In genomic region chr16:76053537-76053936, GRCm38 (mm10) we compare ENCODE assay signal across 16 mouse cellular contexts. TPM values are rescaled to one million over a fixed set of nuclear protein-coding genes. Genes with fewer than 3 reads are reported as not detected.
DNase-seq lines count a peak whose midpoint lies in the region.
"Had no signal": no experiment of that assay in that cellular context is flagged by ENCODE, and none has a peak within 500 bp of the region (broad histone marks: within the 10 kb centered on the region; RNA-seq: fewer than 3 reads in every experiment).

No protein-coding gene starts in this region.

- peak; percentile 2 to 45 for DNase-seq in heart, adult 18-20 months
- no peak for DNase-seq in heart, embryonic 10.5 days (ENCODE audit: low spot score)
- peak; percentile 18 for DNase-seq in lung, postnatal 25 days (ENCODE audit: low spot score)
- DNase-seq in lung, postnatal 14 days, result no peak
- DNase-seq in forelimb bud, embryonic 11.5 days (ENCODE audit: low read depth, low spot score), result peak; percentile 16
- peak; percentile 82 for DNase-seq in splenic B cell, adult 2 months (ENCODE audit: low read depth, low spot score)
- no peak for DNase-seq in midbrain, embryonic 10.5 days (ENCODE audit: low spot score)
- DNase-seq in Muller cell, postnatal 12 days (ENCODE audit: inconsistent ontology term), result no peak
- DNase-seq: cerebellum, adult 9-11 months; gastrocnemius, postnatal 14 days; kidney, postnatal 10 days; lung, postnatal 10 days; thymus, adult 2 months had no signal

- no peaks in the 10 kb centered on the region for H3K9me3 ChIP-seq in heart, embryonic 10.5 days
- H3K9me3 ChIP-seq in midbrain, embryonic 10.5 days (replicated peaks), result 0 out of 2 replicates have a peak, but pooled peaks cover 5% of the 10 kb centered on the region
- H3K9me3 ChIP-seq: embryonic facial prominence, embryonic 12.5 days; forebrain, embryonic 12.5 days; G1E had no signal

- H3K27ac ChIP-seq in heart, embryonic 10.5 days, result no peak overlapping the region
- H3K27ac ChIP-seq in midbrain, embryonic 10.5 days (replicated peaks), result no peak overlapping the region
- H3K27ac ChIP-seq: embryonic facial prominence, embryonic 12.5 days; forebrain, embryonic 12.5 days had no signal

- H3K4me1 ChIP-seq in heart, embryonic 10.5 days, result no peaks in the 10 kb centered on the region
- no peaks in the 10 kb centered on the region for H3K4me1 ChIP-seq in midbrain, embryonic 10.5 days
- H3K4me1 ChIP-seq: embryonic facial prominence, embryonic 12.5 days; forebrain, embryonic 12.5 days had no signal

- no peaks in the 10 kb centered on the region for H3K36me3 ChIP-seq in heart, embryonic 10.5 days
- no peaks in the 10 kb centered on the region for H3K36me3 ChIP-seq in splenic B cell, adult 2 months (ENCODE audit: control insufficient read depth, insufficient read depth, low read length, poor library complexity, severe bottlenecking)
- H3K36me3 ChIP-seq in midbrain, embryonic 10.5 days, result no peaks in the 10 kb centered on the region
- H3K36me3 ChIP-seq: embryonic facial prominence, embryonic 12.5 days; forebrain, embryonic 12.5 days; G1E had no signal

- 81% methylated on average over 8 of the region's 8 CpGs for WGBS in heart, embryonic 10.5 days
- 93% methylated on average over 8 of the region's 8 CpGs for WGBS in midbrain, embryonic 10.5 days

- H3K27me3 ChIP-seq in heart, embryonic 10.5 days (ENCODE audit: insufficient read depth, poor library complexity, severe bottlenecking), result no peaks in the 10 kb centered on the region
- H3K27me3 ChIP-seq in splenic B cell, adult 2 months (ENCODE audit: control insufficient read depth, insufficient read depth, low read length, poor library complexity, severe bottlenecking), result no peaks in the 10 kb centered on the region
- H3K27me3 ChIP-seq in midbrain, embryonic 10.5 days (ENCODE audit: low read depth, poor library complexity, severe bottlenecking), result no peaks in the 10 kb centered on the region
- H3K27me3 ChIP-seq: embryonic facial prominence, embryonic 12.5 days; forebrain, embryonic 12.5 days had no signal

- no peak overlapping the region for H3K4me3 ChIP-seq in heart, embryonic 10.5 days
- no peak overlapping the region for H3K4me3 ChIP-seq in midbrain, embryonic 10.5 days
- H3K4me3 ChIP-seq: embryonic facial prominence, embryonic 12.5 days; forebrain, embryonic 12.5 days had no signal

RNA-seq across cellular contexts. Expression of gene Samsn1, which starts 31.5 kb away (rescaled TPM):
- total RNA-seq in heart, adult 18-20 months (2021), result 1 to 10 TPM in 1 of 2 experiments, under 1 TPM in 1; 0.50 to 1.3 TPM
- polyA plus RNA-seq in heart, embryonic 10.5 days (2016; fragmentation: Nextera tagmentation; extraction: Ambion mirVana), result 0.84 and 1.9 TPM in 2 replicates
- polyA plus RNA-seq in midbrain, embryonic 10.5 days (2016; fragmentation: Nextera tagmentation; extraction: Ambion mirVana), result 1.5 and 2.2 TPM in 2 replicates

Comparison
In these comparisons a context has a peak if more than half of its experiments do, and no peak if none do; other contexts are left out.
1. DNase-seq: peak in heart, adult 18-20 months (2 of 2), lung, postnatal 25 days (single experiment), forelimb bud, embryonic 11.5 days (single experiment) and splenic B cell, adult 2 months (single experiment); none in heart, embryonic 10.5 days (single experiment), lung, postnatal 14 days (single experiment), midbrain, embryonic 10.5 days (single experiment) and Muller cell, postnatal 12 days (single experiment).